Mouse (Mus musculus) megakaryocyte progenitor cell, adult 5-6 weeks (primary cell): ENCODE measurements around the gene CK137956. TPM values are rescaled to one million over a fixed set of nuclear protein-coding genes. Genes with fewer than 3 reads are reported as not detected.

Experiments
- ATAC-seq: replicated peaks from 2 replicates; pipeline ENCODE4 v1.8.0; 2016; ENCODE audit warnings: mild to moderate bottlenecking, moderate TSS enrichment, inconsistent platforms; ENCODE audit not compliant: poor library complexity
- total RNA-seq, 2 experiments: library from RNA; stranded (forward) in 1 of 2; stranded (reverse) in 1 of 2; fragments of 157-497, 149-512 nt in 1 of 2; fragments of 200-1000 nt in 1 of 2; gene quantifications; 2 replicates each; pipeline versions ENCODE4 v1.2.3 to v1.2.4; 2015 to 2017

Gene CK137956
- total RNA-seq (2015) (not detected in 2 replicates), total RNA-seq (2017) (not detected in 2 replicates)

GRCm38 (mm10) chr4:127970901-127971868, at the start of gene CK137956:
Gene CK137956, minus strand, starts transcription at chr4:127970951.
- no peak for ATAC-seq

GRCm38 (mm10) chr4:128019465-128019864, 48.7 kb upstream of the CK137956 start:
- no peak for ATAC-seq

- ATAC-seq = no peak
These were observed 34.2 kb upstream of the CK137956 start for GRCm38 (mm10) chr4:128004797-128005452.

- ATAC-seq = no peak
These were observed 31.9 kb upstream of the CK137956 start for GRCm38 (mm10) chr4:128002638-128003101.

GRCm38 (mm10) chr4:127999281-127999680, 28.5 kb upstream of the CK137956 start:
- no peak for ATAC-seq

- no peak for ATAC-seq
These were observed 18.7 kb upstream of the CK137956 start for GRCm38 (mm10) chr4:127989347-127989995.

- no peak for ATAC-seq
These were observed 17.9 kb upstream of the CK137956 start for GRCm38 (mm10) chr4:127988526-127989180.

GRCm38 (mm10) chr4:127987784-127988455, 17.2 kb upstream of the CK137956 start, which contains the start of gene Csmd2:
Gene Csmd2, plus strand, starts transcription at chr4:127987857.
- no peak for ATAC-seq

- ATAC-seq = no peak
These were observed 16.5 kb upstream of the CK137956 start for GRCm38 (mm10) chr4:127987270-127987669.

- no peak for ATAC-seq
These were observed 15.8 kb upstream of the CK137956 start for GRCm38 (mm10) chr4:127986491-127987075.

GRCm38 (mm10) chr4:127985874-127986273, 15.1 kb upstream of the CK137956 start:
- ATAC-seq = no peak

- ATAC-seq = no peak
These were observed 13.7 kb upstream of the CK137956 start for GRCm38 (mm10) chr4:127984426-127984825.

GRCm38 (mm10) chr4:127981125-127981524, 10.4 kb upstream of the CK137956 start:
- ATAC-seq = no peak

- ATAC-seq = no peak
These were observed 2.2 kb upstream of the CK137956 start for GRCm38 (mm10) chr4:127972976-127973375.

GRCm38 (mm10) chr4:127970018-127970421, 731 bp downstream of the CK137956 start:
- ATAC-seq = no peak

- ATAC-seq = no peak
These were observed 1.6 kb downstream of the CK137956 start for GRCm38 (mm10) chr4:127969101-127969500.

GRCm38 (mm10) chr4:127953006-127953710, 17.6 kb downstream of the CK137956 start:
- no peak for ATAC-seq

- no peak for ATAC-seq
These were observed 23.1 kb downstream of the CK137956 start for GRCm38 (mm10) chr4:127947696-127948095.

GRCm38 (mm10) chr4:127937474-127937873, 33.3 kb downstream of the CK137956 start:
- ATAC-seq = no peak
